ENCODE assay signal across 10 mouse cellular contexts in the genomic region with DNA sequence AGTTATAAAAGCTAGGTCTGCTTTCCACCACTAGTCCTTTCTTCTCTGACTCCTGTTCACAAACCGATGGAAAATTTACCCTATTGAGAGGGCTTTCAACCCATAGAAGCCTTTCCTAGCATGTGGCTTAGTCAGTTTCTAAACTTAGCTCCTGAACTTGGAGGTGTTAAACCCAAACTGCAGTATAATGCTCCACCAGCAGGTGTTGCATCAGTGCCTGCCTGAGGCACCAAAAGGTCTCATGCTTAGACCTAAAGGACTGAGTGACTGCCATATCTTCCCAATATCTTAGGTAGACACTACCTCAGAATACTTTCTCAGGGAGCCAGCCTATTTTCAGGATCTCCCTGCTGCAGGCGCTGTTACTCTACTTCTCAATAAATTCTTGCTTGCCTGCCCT. TPM values are rescaled to one million over a fixed set of nuclear protein-coding genes. Genes with fewer than 3 reads are reported as not detected.
DNase-seq lines count a peak whose midpoint lies in the region; TF ChIP-seq lines count a peak whose summit lies in the region.
"Had no signal": no experiment of that assay in that cellular context is flagged by ENCODE, and none has a peak within 500 bp of the region (broad histone marks: within the 10 kb centered on the region; RNA-seq: fewer than 3 reads in every experiment).

No protein-coding gene starts in this region.

- peak; percentile 57 for TF ChIP-seq CTCF in layer of hippocampus, adult 2 months (conservative IDR thresholded peaks at IDR 0.05)

- no peaks in the 10 kb centered on the region for H3K9me3 ChIP-seq in limb, embryonic 10.5 days (replicated peaks)
- H3K9me3 ChIP-seq: hindbrain, embryonic 12.5 days had no signal

- no peak overlapping the region for H3K4me3 ChIP-seq in layer of hippocampus, adult 2 months
- no peak overlapping the region for H3K4me3 ChIP-seq in limb, embryonic 10.5 days
- H3K4me3 ChIP-seq: hindbrain, embryonic 12.5 days had no signal

- no peaks in the 10 kb centered on the region for H3K27me3 ChIP-seq in limb, embryonic 10.5 days (ENCODE audit: low read depth, poor library complexity, severe bottlenecking)
- H3K27me3 ChIP-seq: hindbrain, embryonic 12.5 days had no signal

- peaks cover 75% of the 10 kb centered on the region for H3K36me3 ChIP-seq in limb, embryonic 10.5 days

- no peak overlapping the region for H3K27ac ChIP-seq in layer of hippocampus, adult 2 months
- no peak overlapping the region for H3K27ac ChIP-seq in limb, embryonic 10.5 days
- H3K27ac ChIP-seq: hindbrain, embryonic 12.5 days had no signal

- WGBS in limb, embryonic 10.5 days: 96% methylated on average over 2 of the region's 2 CpGs

- no peak for DNase-seq in layer of hippocampus, adult 2 months (ENCODE audit: low spot score in 2 of 2)
- no peak for DNase-seq in layer of hippocampus, adult 8-10 months (ENCODE audit: low spot score in 2 of 2)
- peak; percentile 28 for DNase-seq in thymus, postnatal 4 days
- DNase-seq in thymus, postnatal 10 days (ENCODE audit: low spot score in 2 of 2): no peak
- peak; percentile 48 for DNase-seq in brain, adult 2 months (ENCODE audit: low read depth, low spot score)
- DNase-seq in ovary, postnatal 14 days (ENCODE audit: low spot score): no peak
- no peak for DNase-seq in limb, embryonic 10.5 days (ENCODE audit: low spot score)
- DNase-seq: adrenal gland, postnatal 14 days; cerebellum, adult 11-12 months had no signal

- H3K4me1 ChIP-seq in limb, embryonic 10.5 days: no peaks in the 10 kb centered on the region
- H3K4me1 ChIP-seq: hindbrain, embryonic 12.5 days had no signal

RNA-seq across cellular contexts. Expression of gene Setd3, which starts 26.4 kb away (rescaled TPM):
- 100 to 1,000 TPM; 148 to 154 TPM for total RNA-seq in layer of hippocampus, adult 2 months (2021)
- total RNA-seq in layer of hippocampus, adult 8-10 months (2022): 100 to 1,000 TPM; 143 to 158 (median 154) TPM
- 71.4 and 76.9 TPM in 2 replicates for polyA plus RNA-seq in limb, embryonic 10.5 days (2016; fragmentation: Nextera tagmentation; extraction: Ambion mirVana)

RNA-seq across cellular contexts. Expression of gene Ccnk, which starts 26.6 kb away (rescaled TPM):
- 10 to 100 TPM; 29.6 to 30.8 TPM for total RNA-seq in layer of hippocampus, adult 2 months (2021)
- 10 to 100 TPM; 31.6 to 35.5 (median 34.2) TPM for total RNA-seq in layer of hippocampus, adult 8-10 months (2022)
- 3.3 and 3.4 TPM in 2 replicates for polyA plus RNA-seq in limb, embryonic 10.5 days (2016; fragmentation: Nextera tagmentation; extraction: Ambion mirVana)

Comparison
In these comparisons a context has a peak if more than half of its experiments do, and no peak if none do; other contexts are left out.
1. DNase-seq: peak in thymus, postnatal 4 days (single experiment) and brain, adult 2 months (single experiment); none in layer of hippocampus, adult 2 months (0 of 2), layer of hippocampus, adult 8-10 months (0 of 2), thymus, postnatal 10 days (0 of 2), ovary, postnatal 14 days (single experiment) and limb, embryonic 10.5 days (single experiment).